ENCODE assay signal across 7 mouse cellular contexts in genomic region chr1:155052761-155053166, GRCm38 (mm10). TPM values are rescaled to one million over a fixed set of nuclear protein-coding genes. Genes with fewer than 3 reads are reported as not detected.
DNase-seq lines count a peak whose midpoint lies in the region; ATAC-seq and TF ChIP-seq lines count a peak whose summit lies in the region.

No protein-coding gene starts in this region.

- no peaks in the 10 kb centered on the region for H3K9me3 ChIP-seq in lung, embryonic 14.5 days (ENCODE audit: low read depth, low read length)
- no peaks in the 10 kb centered on the region for H3K9me3 ChIP-seq in limb, embryonic 10.5 days (replicated peaks)
- H3K9me3 ChIP-seq in stomach, embryonic 16.5 days (replicated peaks; ENCODE audit: control insufficient read depth, low read length): no peaks in the 10 kb centered on the region

- H3K4me1 ChIP-seq in lung, embryonic 14.5 days (ENCODE audit: insufficient read depth): peaks cover 57% of the 10 kb centered on the region
- H3K4me1 ChIP-seq in embryonic fibroblast, embryonic 13.5 days (ENCODE audit: control insufficient read depth, insufficient read depth, low read length): peaks cover 31% of the 10 kb centered on the region
- H3K4me1 ChIP-seq in limb, embryonic 10.5 days: peaks cover 67% of the 10 kb centered on the region
- H3K4me1 ChIP-seq in stomach, embryonic 16.5 days (ENCODE audit: control insufficient read depth, insufficient read depth, low read length): peaks cover 48% of the 10 kb centered on the region

- H3K4me2 ChIP-seq in lung, embryonic 14.5 days: 0 out of 2 replicates have a peak overlapping the region, but pooled peaks have one; percentile 20
- no peak overlapping the region for H3K4me2 ChIP-seq in stomach, embryonic 16.5 days (ENCODE audit: low read depth, low read length)

- peak; percentile 7; the same call in 1 of the 2 replicates for TF ChIP-seq POLR2A in embryonic fibroblast, embryonic 13.5 days (IDR thresholded peaks at IDR 0.05; ENCODE audit: low read depth, low read length)

- H3K9ac ChIP-seq in lung, embryonic 14.5 days: no peak overlapping the region; the same call in 1 of the 2 replicates
- H3K9ac ChIP-seq in stomach, embryonic 16.5 days (ENCODE audit: low read length): no peak overlapping the region; the same call in 1 of the 2 replicates

- peak; percentile 18 for ATAC-seq in lung, embryonic 14.5 days (ENCODE audit: insufficient read depth)
- ATAC-seq in stomach, embryonic 16.5 days (ENCODE audit: insufficient read depth, low FRiP score): no peak

- 12% methylated on average over 9 of the region's 9 CpGs for WGBS in lung, embryonic 14.5 days
- 42% methylated on average over 9 of the region's 9 CpGs for WGBS in limb, embryonic 10.5 days
- 25% methylated on average over 9 of the region's 9 CpGs for WGBS in stomach, embryonic 16.5 days

- intact Hi-C loops in left cerebral cortex, postnatal 36 days (cut with DNase I): no loop called here

- no peak overlapping the region for H3K4me3 ChIP-seq in lung, embryonic 14.5 days (ENCODE audit: low read depth, low read length)
- H3K4me3 ChIP-seq in embryonic fibroblast, embryonic 13.5 days (ENCODE audit: insufficient read depth, low read length): no peak overlapping the region
- H3K4me3 ChIP-seq in limb, embryonic 10.5 days: no peak overlapping the region
- H3K4me3 ChIP-seq in stomach, embryonic 16.5 days (replicated peaks; ENCODE audit: low read length): no peak overlapping the region

- no peak for TF ChIP-seq CTCF in lung, embryonic 14.5 days (IDR thresholded peaks at IDR 0.05; ENCODE audit: low read depth)
- no peak for TF ChIP-seq CTCF in embryonic fibroblast, embryonic 13.5 days (IDR thresholded peaks at IDR 0.05; ENCODE audit: borderline replicate concordance, insufficient read depth, low read length)

- H3K27ac ChIP-seq in lung, embryonic 14.5 days (ENCODE audit: low read depth): peak overlapping the region; percentile 86
- peak overlapping the region; percentile 97 for H3K27ac ChIP-seq in embryonic fibroblast, embryonic 13.5 days (ENCODE audit: insufficient read depth, low read length)
- H3K27ac ChIP-seq in limb, embryonic 10.5 days: peak overlapping the region; percentile 84
- peak overlapping the region; percentile 67 for H3K27ac ChIP-seq in stomach, embryonic 16.5 days (ENCODE audit: low read length)

- H3K36me3 ChIP-seq in lung, embryonic 14.5 days (ENCODE audit: insufficient read depth): no peaks in the 10 kb centered on the region
- H3K36me3 ChIP-seq in limb, embryonic 10.5 days: no peaks in the 10 kb centered on the region
- H3K36me3 ChIP-seq in stomach, embryonic 16.5 days (ENCODE audit: control insufficient read depth, insufficient read depth, low read length): no peaks in the 10 kb centered on the region

- DNase-seq in lung, embryonic 14.5 days: peak; percentile 58
- DNase-seq in lung, postnatal 25 days (ENCODE audit: low spot score): no peak
- DNase-seq in limb, embryonic 10.5 days (ENCODE audit: low spot score): no peak
- DNase-seq in layer of hippocampus, postnatal 25 days (ENCODE audit: extremely low spot score in 1 of 2, low spot score in 1 of 2): no peak
- no peak for DNase-seq in left cerebral cortex, postnatal 36 days (ENCODE audit: low spot score in 2 of 2)

- H3K27me3 ChIP-seq in lung, embryonic 14.5 days (ENCODE audit: insufficient read depth, low read length): no peaks in the 10 kb centered on the region
- H3K27me3 ChIP-seq in limb, embryonic 10.5 days (ENCODE audit: low read depth, poor library complexity, severe bottlenecking): no peaks in the 10 kb centered on the region
- H3K27me3 ChIP-seq in stomach, embryonic 16.5 days (ENCODE audit: control insufficient read depth, insufficient read depth, low read length): no peaks in the 10 kb centered on the region

RNA-seq across cellular contexts. Expression of gene Ier5, which starts 46.7 kb away (rescaled TPM):
- polyA plus RNA-seq in lung, embryonic 14.5 days (2014; fragmentation: Nextera tagmentation; extraction: Ambion mirVana): 14.6 and 15.1 TPM in 2 replicates
- polyA plus RNA-seq in embryonic fibroblast, embryonic 13.5 days (2011; ENCODE audit: insufficient read length, low read depth, missing spikeins): 37.2 and 48.4 TPM in 2 replicates
- 4.5 and 6.9 TPM in 2 replicates for polyA plus RNA-seq in limb, embryonic 10.5 days (2016; fragmentation: Nextera tagmentation; extraction: Ambion mirVana)
- 2.0 and 2.5 TPM in 2 replicates for polyA plus RNA-seq in stomach, embryonic 16.5 days (2015; fragmentation: Nextera tagmentation; extraction: Ambion mirVana)
- 10 to 100 TPM; 28.2 to 28.6 TPM for total RNA-seq in layer of hippocampus, postnatal 25 days (2021)
- 10 to 100 TPM; 49.2 to 64.5 TPM for total RNA-seq in left cerebral cortex, postnatal 36 days (2021)
